Mouse (Mus musculus): ENCODE results near the gene Sdk1. TPM values are rescaled to one million over a fixed set of nuclear protein-coding genes. Genes with fewer than 3 reads are reported as not detected.

The Sdk1 gene
- polyA plus RNA-seq, 1 experiment: 1.6 TPM

- Histone ChIP-seq H3K4me3 (ENCODE audit: control insufficient read depth, insufficient read depth, low read length) (no peak overlapping the region), H3K27me3 (ENCODE audit: control insufficient read depth, insufficient read depth, low read length) (no peaks in the 10 kb centered on the region), H3K36me3 (ENCODE audit: control insufficient read depth, insufficient read depth, low read length) (no peaks in the 10 kb centered on the region), H3K4me1 (replicated peaks; ENCODE audit: control insufficient read depth, insufficient read depth, low read length) (no peaks in the 10 kb centered on the region), H3K27ac (ENCODE audit: control insufficient read depth, insufficient read depth, low read length) (no peak overlapping the region)
- 87% methylated on average over 3 of the region's 3 CpGs for WGBS
- TF ChIP-seq POLR2A (IDR thresholded peaks at IDR 0.05; ENCODE audit: control insufficient read depth, extremely low read depth, insufficient read depth, low read length, poor library complexity) (no peak), CTCF (IDR thresholded peaks at IDR 0.05; ENCODE audit: borderline replicate concordance, control insufficient read depth, extremely low read depth, insufficient read depth, low read length, poor library complexity) (no peak)
- DNase-seq: no peak
Observed at GRCm38 (mm10) chr5:141363956-141364355, 122.7 kb downstream of the Sdk1 start.

- Histone ChIP-seq H3K27me3 (ENCODE audit: control insufficient read depth, insufficient read depth, low read length) (no peaks in the 10 kb centered on the region), H3K36me3 (ENCODE audit: control insufficient read depth, insufficient read depth, low read length) (no peaks in the 10 kb centered on the region), H3K4me3 (ENCODE audit: control insufficient read depth, insufficient read depth, low read length) (no peak overlapping the region), H3K4me1 (replicated peaks; ENCODE audit: control insufficient read depth, insufficient read depth, low read length) (no peaks in the 10 kb centered on the region), H3K27ac (ENCODE audit: control insufficient read depth, insufficient read depth, low read length) (no peak overlapping the region)
- no peak for DNase-seq
- no peak for TF ChIP-seq POLR2A (IDR thresholded peaks at IDR 0.05; ENCODE audit: control insufficient read depth, extremely low read depth, insufficient read depth, low read length, poor library complexity)
- TF ChIP-seq CTCF (IDR thresholded peaks at IDR 0.05; ENCODE audit: borderline replicate concordance, control insufficient read depth, extremely low read depth, insufficient read depth, low read length, poor library complexity): no peak
- 85% methylated on average over 4 of the region's 4 CpGs for WGBS
Observed at GRCm38 (mm10) chr5:141368567-141368966, 127.3 kb downstream of the Sdk1 start.

GRCm38 (mm10) chr5:141374797-141375196 is 133.5 kb downstream of the Sdk1 start:
- no peak for DNase-seq
- H3K27me3 ChIP-seq (ENCODE audit: control insufficient read depth, insufficient read depth, low read length): no peaks in the 10 kb centered on the region
- 84% methylated on average over 2 of the region's 2 CpGs for WGBS
- H3K27ac ChIP-seq (ENCODE audit: control insufficient read depth, insufficient read depth, low read length): no peak overlapping the region
- no peak for TF ChIP-seq CTCF (IDR thresholded peaks at IDR 0.05; ENCODE audit: borderline replicate concordance, control insufficient read depth, extremely low read depth, insufficient read depth, low read length, poor library complexity)
- no peak for TF ChIP-seq POLR2A (IDR thresholded peaks at IDR 0.05; ENCODE audit: control insufficient read depth, extremely low read depth, insufficient read depth, low read length, poor library complexity)
- no peaks in the 10 kb centered on the region for H3K4me1 ChIP-seq (replicated peaks; ENCODE audit: control insufficient read depth, insufficient read depth, low read length)
- H3K4me3 ChIP-seq (ENCODE audit: control insufficient read depth, insufficient read depth, low read length): no peak overlapping the region
- no peaks in the 10 kb centered on the region for H3K36me3 ChIP-seq (ENCODE audit: control insufficient read depth, insufficient read depth, low read length)

GRCm38 (mm10) chr5:141379836-141380773 is 138.8 kb downstream of the Sdk1 start:
- H3K4me1 ChIP-seq (replicated peaks; ENCODE audit: control insufficient read depth, insufficient read depth, low read length): no peaks in the 10 kb centered on the region
- DNase-seq: no peak
- TF ChIP-seq CTCF (IDR thresholded peaks at IDR 0.05; ENCODE audit: borderline replicate concordance, control insufficient read depth, extremely low read depth, insufficient read depth, low read length, poor library complexity) (no peak), POLR2A (IDR thresholded peaks at IDR 0.05; ENCODE audit: control insufficient read depth, extremely low read depth, insufficient read depth, low read length, poor library complexity) (no peak)
- no peaks in the 10 kb centered on the region for H3K27me3 ChIP-seq (ENCODE audit: control insufficient read depth, insufficient read depth, low read length)
- no peak overlapping the region for H3K27ac ChIP-seq (ENCODE audit: control insufficient read depth, insufficient read depth, low read length)
- WGBS: 65% methylated on average over 9 of the region's 9 CpGs
- no peak overlapping the region for H3K4me3 ChIP-seq (ENCODE audit: control insufficient read depth, insufficient read depth, low read length)
- H3K36me3 ChIP-seq (ENCODE audit: control insufficient read depth, insufficient read depth, low read length): no peaks in the 10 kb centered on the region

- no peak overlapping the region for H3K27ac ChIP-seq (ENCODE audit: control insufficient read depth, insufficient read depth, low read length)
- H3K4me1 ChIP-seq (replicated peaks; ENCODE audit: control insufficient read depth, insufficient read depth, low read length): no peaks in the 10 kb centered on the region
- no peak for TF ChIP-seq CTCF (IDR thresholded peaks at IDR 0.05; ENCODE audit: borderline replicate concordance, control insufficient read depth, extremely low read depth, insufficient read depth, low read length, poor library complexity)
- TF ChIP-seq POLR2A (IDR thresholded peaks at IDR 0.05; ENCODE audit: control insufficient read depth, extremely low read depth, insufficient read depth, low read length, poor library complexity): no peak
- no peaks in the 10 kb centered on the region for H3K36me3 ChIP-seq (ENCODE audit: control insufficient read depth, insufficient read depth, low read length)
- no peak overlapping the region for H3K4me3 ChIP-seq (ENCODE audit: control insufficient read depth, insufficient read depth, low read length)
- no peaks in the 10 kb centered on the region for H3K27me3 ChIP-seq (ENCODE audit: control insufficient read depth, insufficient read depth, low read length)
- WGBS: 88% methylated on average over 3 of the region's 3 CpGs
- no peak for DNase-seq
Observed at GRCm38 (mm10) chr5:141380774-141381156, 139.5 kb downstream of the Sdk1 start.

GRCm38 (mm10) chr5:141381581-141381980 is 140.3 kb downstream of the Sdk1 start:
- Histone ChIP-seq H3K36me3 (ENCODE audit: control insufficient read depth, insufficient read depth, low read length) (no peaks in the 10 kb centered on the region), H3K27me3 (ENCODE audit: control insufficient read depth, insufficient read depth, low read length) (no peaks in the 10 kb centered on the region), H3K4me3 (ENCODE audit: control insufficient read depth, insufficient read depth, low read length) (no peak overlapping the region), H3K27ac (ENCODE audit: control insufficient read depth, insufficient read depth, low read length) (no peak overlapping the region), H3K4me1 (replicated peaks; ENCODE audit: control insufficient read depth, insufficient read depth, low read length) (no peaks in the 10 kb centered on the region)
- TF ChIP-seq CTCF (IDR thresholded peaks at IDR 0.05; ENCODE audit: borderline replicate concordance, control insufficient read depth, extremely low read depth, insufficient read depth, low read length, poor library complexity) (no peak), POLR2A (IDR thresholded peaks at IDR 0.05; ENCODE audit: control insufficient read depth, extremely low read depth, insufficient read depth, low read length, poor library complexity) (no peak)
- 89% methylated on average over 7 of the region's 7 CpGs for WGBS
- no peak for DNase-seq
